Comparison of ENCODE assay signal across 9 mouse cellular contexts in genomic region chr5:9724287-9724955, GRCm38 (mm10). TPM values are rescaled to one million over a fixed set of nuclear protein-coding genes. Genes with fewer than 3 reads are reported as not detected.
DNase-seq lines count a peak whose midpoint lies in the region; ATAC-seq and TF ChIP-seq lines count a peak whose summit lies in the region.
"Had no signal": no experiment of that assay in that cellular context is flagged by ENCODE, and none has a peak within 500 bp of the region (broad histone marks: within the 10 kb centered on the region; RNA-seq: fewer than 3 reads in every experiment).

No protein-coding gene starts in this region.

- H3K9me3 ChIP-seq in forebrain, embryonic 10.5 days: no peaks in the 10 kb centered on the region
- H3K9me3 ChIP-seq in intestine, postnatal 0 days (ENCODE audit: control insufficient read depth): no peaks in the 10 kb centered on the region
- H3K9me3 ChIP-seq in neural tube, embryonic 14.5 days (ENCODE audit: control insufficient read depth, low read length): no peaks in the 10 kb centered on the region

- H3K4me2 ChIP-seq in intestine, postnatal 0 days (replicated peaks; ENCODE audit: low read depth): peak overlapping the region; percentile 57; the same call in 1 of the 2 replicates
- H3K4me2 ChIP-seq in neural tube, embryonic 14.5 days (ENCODE audit: low read depth, low read length): peak overlapping the region; percentile 97

- no peak overlapping the region for H3K9ac ChIP-seq in intestine, postnatal 0 days (ENCODE audit: low read depth, low read length)
- H3K9ac ChIP-seq in neural tube, embryonic 14.5 days (replicated peaks; ENCODE audit: low read depth, low read length): peak overlapping the region; percentile 67

- no peak for ATAC-seq in intestine, postnatal 0 days
- ATAC-seq in neural tube, embryonic 14.5 days (ENCODE audit: low read depth): peak; percentile 52

- WGBS in forebrain, embryonic 10.5 days: 13% methylated on average over 13 of the region's 13 CpGs
- 8% methylated on average over 13 of the region's 13 CpGs for WGBS in intestine, postnatal 0 days
- WGBS in neural tube, embryonic 14.5 days: 11% methylated on average over 13 of the region's 13 CpGs

- H3K36me3 ChIP-seq in forebrain, embryonic 10.5 days (replicated peaks): no peaks in the 10 kb centered on the region
- no peaks in the 10 kb centered on the region for H3K36me3 ChIP-seq in intestine, postnatal 0 days (ENCODE audit: control insufficient read depth, insufficient read depth)
- H3K36me3 ChIP-seq in neural tube, embryonic 14.5 days (ENCODE audit: control insufficient read depth, insufficient read depth, low read length): no peaks in the 10 kb centered on the region

- H3K4me1 ChIP-seq in forebrain, embryonic 10.5 days: peaks cover 20% of the 10 kb centered on the region
- H3K4me1 ChIP-seq in intestine, postnatal 0 days (replicated peaks; ENCODE audit: control insufficient read depth, insufficient read depth, low read length): no peaks in the 10 kb centered on the region
- H3K4me1 ChIP-seq in neural tube, embryonic 14.5 days (ENCODE audit: control insufficient read depth, insufficient read depth, low read length): no peaks in the 10 kb centered on the region

- peak overlapping the region; percentile 66; the same call in 1 of the 2 replicates for H3K27ac ChIP-seq in forebrain, embryonic 10.5 days
- H3K27ac ChIP-seq in intestine, postnatal 0 days (ENCODE audit: low read depth, low read length): no peak overlapping the region
- H3K27ac ChIP-seq in neural tube, embryonic 14.5 days (ENCODE audit: low read depth, low read length): peak overlapping the region; percentile 76

- H3K4me3 ChIP-seq in forebrain, embryonic 10.5 days: peak overlapping the region; percentile 61
- no peak overlapping the region for H3K4me3 ChIP-seq in intestine, postnatal 0 days (ENCODE audit: low read depth, low read length)
- peak overlapping the region; percentile 59 for H3K4me3 ChIP-seq in neural tube, embryonic 14.5 days (ENCODE audit: low read depth, low read length)

- TF ChIP-seq CTCF in intestine, postnatal 0 days (IDR thresholded peaks at IDR 0.05; ENCODE audit: low read depth): no peak

- DNase-seq in layer of hippocampus, adult 11-12 months (ENCODE audit: low spot score): peak; percentile 16
- DNase-seq in layer of hippocampus, adult 9-10 months (ENCODE audit: low spot score): no peak
- DNase-seq in forebrain, embryonic 10.5 days (ENCODE audit: extremely low spot score, low spot score): peak; percentile 15
- no peak for DNase-seq in spleen, adult 18-20 months
- DNase-seq in kidney, postnatal 4 days: no peak
- DNase-seq in cerebellum, adult 9-11 months: no peak

- H3K27me3 ChIP-seq in forebrain, embryonic 10.5 days (ENCODE audit: poor library complexity, severe bottlenecking): peaks cover 49% of the 10 kb centered on the region
- H3K27me3 ChIP-seq in intestine, postnatal 0 days (replicated peaks; ENCODE audit: control insufficient read depth, insufficient read depth, low read length): 0 out of 2 replicates have a peak, but pooled peaks cover 3% of the 10 kb centered on the region
- no peaks in the 10 kb centered on the region; the same call in 1 of the 2 replicates for H3K27me3 ChIP-seq in neural tube, embryonic 14.5 days (ENCODE audit: control insufficient read depth, insufficient read depth, low read length)

RNA-seq across cellular contexts. Expression of gene Grm3, which starts 0.5 kb away (rescaled TPM):
- polyA plus RNA-seq in forebrain, embryonic 10.5 days (2016; fragmentation: Nextera tagmentation; extraction: Ambion mirVana): 0.16 and 0.36 TPM in 2 replicates
- polyA plus RNA-seq in intestine, postnatal 0 days (2015; fragmentation: Nextera tagmentation; extraction: Ambion mirVana): not detected in 2 replicates
- polyA plus RNA-seq in neural tube, embryonic 14.5 days (2014; fragmentation: Nextera tagmentation; extraction: Ambion mirVana): 31.7 and 40.3 TPM in 2 replicates
- polyA plus RNA-seq: large intestine, adult 2 months had no signal

Comparison
In these comparisons a context has a peak if more than half of its experiments do, and no peak if none do; other contexts are left out.
1. DNase-seq: peak in layer of hippocampus, adult 11-12 months (single experiment) and forebrain, embryonic 10.5 days (single experiment); none in layer of hippocampus, adult 9-10 months (single experiment), spleen, adult 18-20 months (0 of 2), kidney, postnatal 4 days (0 of 2) and cerebellum, adult 9-11 months (single experiment).
2. RNA of gene Grm3, which starts 0.5 kb away (polyA plus RNA-seq): 31.7 to 40.3 TPM in neural tube, embryonic 14.5 days; 0.16 to 0.36 TPM in forebrain, embryonic 10.5 days and not detected in intestine, postnatal 0 days; every median in the first group is over 10 times any median in the second.